Mouse (Mus musculus) ES-E14 (cell line): ENCODE data around the gene Aes. TPM values are rescaled to one million over a fixed set of nuclear protein-coding genes. Genes with fewer than 3 reads are reported as not detected.

Experiments used
- DNase-seq: peaks from one replicate; pipeline ENCODE4 v3.0.0-alpha.2; 2013; ENCODE audit warnings: low read depth, low spot score
- H3K27ac ChIP-seq: 2 replicates; pipeline ENCODE4 v1.5.1; 2012; ENCODE audit warnings: low read depth, mild to moderate bottlenecking, low read length, moderate library complexity, mixed read lengths; ENCODE audit not compliant: poor library complexity, insufficient read depth, severe bottlenecking
- H3K36me3 ChIP-seq: 2 replicates; pipeline ENCODE4 v1.6.1; 2012; ENCODE audit warnings: mild to moderate bottlenecking, low read length, moderate library complexity, mixed read lengths; ENCODE audit not compliant: control insufficient read depth, poor library complexity, insufficient read depth, severe bottlenecking
- H3K4me1 ChIP-seq, 2 experiments: fragments of 150-350 bp in 1 of 2; sonication (generic) in 1 of 2; 2 replicates each; pipeline ENCODE4 v1.6.1; 2012; ENCODE audit warnings: low read length in 2 of 2, mild to moderate bottlenecking in 1 of 2, mixed read lengths in 1 of 2; ENCODE audit not compliant: control insufficient read depth in 2 of 2, insufficient read depth in 2 of 2, poor library complexity in 1 of 2
- H3K4me3 ChIP-seq, 2 experiments: fragments of 150-350 bp in 1 of 2; sonication (generic) in 1 of 2; 2 replicates each; pipeline ENCODE4 v1.5.1; 2012; ENCODE audit warnings: low read length in 2 of 2, low read depth in 1 of 2, mild to moderate bottlenecking in 1 of 2, mixed read lengths in 1 of 2; ENCODE audit not compliant: insufficient read depth in 1 of 2, poor library complexity in 1 of 2, severe bottlenecking in 1 of 2
- H3K9ac ChIP-seq: 2 replicates; pipeline ENCODE4 v1.6.1; 2012; ENCODE audit warnings: low read depth, mild to moderate bottlenecking, low read length, mixed read lengths; ENCODE audit not compliant: poor library complexity, insufficient read depth, severe bottlenecking
- H3K9me3 ChIP-seq: fragments of 150-350 bp; sonication (generic); 2 replicates; pipeline ENCODE4 v1.6.1; 2012; ENCODE audit warnings: low read depth, mild to moderate bottlenecking, low read length; ENCODE audit not compliant: control insufficient read depth, insufficient read depth
- CHD2 ChIP-seq: IDR thresholded peaks from 2 replicates; pipeline ENCODE4 v1.6.1; 2014; ENCODE audit warnings: mild to moderate bottlenecking, low read depth, low read length, inconsistent platforms
- HCFC1 ChIP-seq: IDR thresholded peaks from 2 replicates; pipeline ENCODE4 v1.6.1; 2012; ENCODE audit warnings: low read length, inconsistent platforms, borderline replicate concordance; ENCODE audit not compliant: insufficient read depth
- MAFK ChIP-seq: IDR thresholded peaks from 2 replicates; pipeline ENCODE4 v1.6.1; 2014; ENCODE audit warnings: mild to moderate bottlenecking, low read depth, low read length, inconsistent platforms; ENCODE audit not compliant: insufficient read depth
- ZC3H11A ChIP-seq: IDR thresholded peaks from 2 replicates; pipeline ENCODE4 v1.6.1; 2012; ENCODE audit warnings: low read depth, mild to moderate bottlenecking, inconsistent platforms, low read length, borderline replicate concordance
- ZNF384 ChIP-seq: IDR thresholded peaks from 2 replicates; pipeline ENCODE4 v1.6.1; 2012; ENCODE audit warnings: low read depth, low read length, inconsistent platforms
- in situ Hi-C, 2 experiments: fragments of 600-800 bp; cut with MboI; formaldehyde crosslinking; loops; one replicate each; pipeline ENCODE4 v1.15.1; 2025; ENCODE audit warnings: low sequenced_read_pairs in 2 of 2, inconsistent platforms in 1 of 2; ENCODE audit not compliant: unreplicated experiment in 2 of 2
- total RNA-seq: library from RNA; depleted of rRNA; stranded (reverse); fragments of 300-350 nt; gene quantifications from 2 replicates; pipeline ENCODE4 v1.2.3, GENCODE M21; 2012

Gene Aes
- total RNA-seq, 1 experiment, result 145 TPM

DNA sequence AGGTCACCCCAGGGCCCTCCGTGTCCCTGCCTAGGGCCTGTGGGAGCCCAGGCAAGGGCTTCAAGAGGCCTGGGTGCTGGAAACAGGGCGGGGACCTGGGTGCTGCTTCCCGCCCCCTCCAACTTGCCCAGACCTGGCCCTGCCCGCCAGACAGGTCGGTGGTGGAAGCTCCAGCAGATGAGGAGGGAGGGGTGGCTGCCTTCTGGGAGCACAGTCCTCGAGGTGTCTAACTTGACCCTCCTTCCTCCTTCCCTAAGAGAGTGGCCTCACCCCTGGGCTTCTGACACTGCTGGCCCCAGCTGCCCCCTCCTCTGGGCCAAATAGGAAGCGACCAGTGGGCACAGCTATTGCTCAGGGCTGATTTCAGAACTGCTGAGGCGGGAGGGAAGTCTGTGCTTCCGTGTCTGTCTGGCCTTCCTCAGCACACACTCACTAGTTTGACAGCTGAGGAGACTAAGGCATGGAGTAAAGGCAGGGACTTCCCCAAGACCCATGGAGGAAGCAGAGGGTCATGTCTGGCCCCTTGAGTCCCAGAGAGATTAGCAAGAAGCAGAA is 35.2 kb upstream of the Aes start, which contains the start of gene Gna15:
TSS of gene Gna15 (minus strand) at position 175 of the 555 bp plus-strand sequence.
- H3K9ac ChIP-seq, result peak within 1 kb of the TSS; percentile 12
- H3K9me3 ChIP-seq, result no peaks in the 10 kb centered on the region
- DNase-seq, result no peak
- no peak for TF ChIP-seq CHD2
- no peak for TF ChIP-seq ZNF384
- no peak within 1 kb of the TSS; the same call in 1 of the 2 replicates for H3K27ac ChIP-seq
- in situ Hi-C loops, result no loop called here
- peaks cover 2% of the 10 kb centered on the region; the same call in 1 of the 2 replicates for H3K36me3 ChIP-seq
- peak within 1 kb of the TSS in 1 of 2 experiments; percentile 15; a peak in 2 of 4 replicates for H3K4me3 ChIP-seq
- peaks cover 0 to 11% of the 10 kb centered on the region in 2 experiments; a peak in 1 of 4 replicates for H3K4me1 ChIP-seq

DNA sequence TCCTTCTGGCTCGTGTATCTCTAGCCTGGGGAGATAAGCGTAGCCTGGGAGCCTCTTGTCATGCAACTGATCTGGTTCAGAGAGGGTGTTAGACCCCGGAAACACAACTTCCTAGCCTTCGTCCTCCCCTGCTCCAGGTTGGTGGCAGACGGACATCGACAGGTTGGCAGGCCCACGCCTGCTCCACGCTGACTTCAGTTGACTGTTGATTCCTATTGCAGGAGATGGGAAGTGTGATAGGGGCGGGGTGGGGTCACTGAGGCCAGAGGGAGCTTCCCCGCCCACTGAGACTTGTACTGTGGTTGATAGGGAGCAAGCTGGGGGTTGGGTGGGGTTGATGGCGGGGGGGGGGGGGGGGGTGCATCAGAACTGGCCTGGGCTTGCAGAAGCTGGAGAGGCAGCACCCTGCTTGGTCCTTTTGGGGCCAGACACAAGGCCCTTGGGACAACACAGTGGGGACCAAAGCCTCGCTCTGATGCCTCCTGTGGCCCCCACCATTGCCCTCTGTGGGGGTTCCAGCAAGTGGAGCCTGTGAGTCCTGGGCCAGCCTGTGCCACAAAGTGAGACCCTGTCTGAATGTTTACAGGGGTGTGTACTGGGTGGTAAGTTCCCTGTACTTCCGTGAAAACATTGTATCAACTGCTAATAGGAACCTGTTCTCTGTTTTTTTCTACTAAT is 34.1 kb upstream of the Aes start:
- H3K4me1 ChIP-seq, result peaks cover 0 to 11% of the 10 kb centered on the region in 2 experiments; a peak in 1 of 4 replicates
- no peak overlapping the region for H3K4me3 ChIP-seq
- in situ Hi-C loops, result no loop called here
- peaks cover 4% of the 10 kb centered on the region for H3K36me3 ChIP-seq
- H3K9ac ChIP-seq, result no peak overlapping the region; the same call in 1 of the 2 replicates
- H3K27ac ChIP-seq, result no peak overlapping the region
- DNase-seq, result no peak
- H3K9me3 ChIP-seq, result no peaks in the 10 kb centered on the region
- TF ChIP-seq HCFC1 (no peak), MAFK (no peak), ZC3H11A (no peak), ZNF384 (no peak), CHD2 (no peak)

DNA sequence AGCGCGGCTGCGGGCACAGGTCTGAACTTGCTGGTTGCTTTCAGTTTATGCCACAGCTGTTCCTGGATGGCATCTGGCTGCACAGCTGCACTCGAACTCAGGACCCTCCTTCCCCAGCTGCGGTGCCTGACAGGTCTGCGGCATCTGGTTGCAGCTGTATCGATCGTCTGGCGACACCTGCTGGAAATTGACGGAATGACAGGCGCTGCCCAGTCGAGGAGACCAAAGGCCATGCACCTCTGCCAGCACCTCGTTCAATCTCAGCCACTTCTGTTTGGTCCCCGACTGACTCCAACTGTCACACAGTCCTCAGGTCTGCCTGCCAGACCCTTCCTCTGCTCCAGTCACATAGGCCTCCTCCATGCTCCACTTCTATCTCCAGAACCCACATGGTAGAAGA is 32.5 kb upstream of the Aes start:
- Histone ChIP-seq H3K4me3 (no peak overlapping the region), H3K27ac (no peak overlapping the region), H3K9me3 (no peaks in the 10 kb centered on the region), H3K4me1 (peaks cover 0 to 14% of the 10 kb centered on the region in 2 experiments; a peak in 1 of 4 replicates), H3K36me3 (peaks cover 16% of the 10 kb centered on the region), H3K9ac (no peak overlapping the region)
- no peak for DNase-seq
- in situ Hi-C loops, result no loop called here
- TF ChIP-seq CHD2 (no peak), ZC3H11A (no peak; the same call in 1 of the 2 replicates)

DNA sequence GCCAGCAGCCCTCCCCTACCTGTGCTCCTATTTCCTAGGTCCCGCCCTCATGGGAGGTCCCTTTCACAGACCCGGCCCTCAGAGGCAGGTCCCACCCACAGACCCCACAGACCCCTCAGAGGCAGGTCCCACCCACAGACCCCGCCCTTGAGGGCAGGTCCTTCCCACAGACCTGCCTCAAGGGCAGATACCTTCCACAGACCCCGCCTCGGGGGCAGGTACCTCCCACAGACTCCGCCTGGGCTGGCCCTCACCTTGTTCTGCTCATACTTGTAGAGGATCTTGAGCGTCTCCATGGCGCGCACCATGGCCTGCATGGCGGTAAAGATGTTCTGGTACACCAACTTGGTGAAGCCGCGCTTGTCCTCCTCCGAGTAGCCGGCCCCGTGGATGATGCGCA is 24.5 kb upstream of the Aes start:
- Histone ChIP-seq H3K4me3 (peak overlapping the region; percentile 21 to 53; a peak in 3 of 4 replicates), H3K9ac (no peak overlapping the region), H3K4me1 (peaks cover 2 to 21% of the 10 kb centered on the region in 2 experiments; a peak in 2 of 4 replicates), H3K27ac (no peak overlapping the region), H3K9me3 (no peaks in the 10 kb centered on the region), H3K36me3 (peaks cover 22% of the 10 kb centered on the region)
- DNase-seq, result peak; percentile 91
- in situ Hi-C loops, result no loop called here
- TF ChIP-seq MAFK (no peak), HCFC1 (no peak), ZNF384 (no peak), ZC3H11A (no peak), CHD2 (no peak)

DNA sequence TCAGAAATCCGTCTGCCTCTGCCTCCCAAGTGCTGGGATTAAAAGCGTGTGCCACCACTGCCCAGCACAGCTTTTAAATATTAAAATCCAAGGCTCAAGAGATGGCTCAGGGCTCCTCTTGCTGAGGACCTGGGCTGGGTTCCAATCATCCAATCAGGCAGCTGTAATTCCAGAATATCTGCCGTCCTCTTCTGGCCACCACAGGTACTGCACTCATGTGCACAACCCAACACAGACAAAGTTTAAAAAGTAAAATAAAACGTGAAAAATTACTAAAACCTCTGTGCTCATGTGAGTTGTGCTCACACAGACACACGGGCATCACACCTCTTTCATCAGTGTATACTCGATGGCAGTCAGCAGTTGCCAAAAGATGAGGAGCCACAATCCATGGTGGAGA is 22.6 kb upstream of the Aes start:
- H3K27ac ChIP-seq, result no peak overlapping the region
- H3K4me1 ChIP-seq, result peaks cover 2 to 18% of the 10 kb centered on the region in 2 experiments; a peak in 2 of 4 replicates
- H3K9me3 ChIP-seq, result no peaks in the 10 kb centered on the region
- TF ChIP-seq MAFK (no peak), ZC3H11A (no peak), ZNF384 (no peak), HCFC1 (no peak), CHD2 (no peak)
- H3K9ac ChIP-seq, result no peak overlapping the region
- no peak overlapping the region for H3K4me3 ChIP-seq
- DNase-seq, result no peak
- peaks cover 15% of the 10 kb centered on the region; the same call in 1 of the 2 replicates for H3K36me3 ChIP-seq
- in situ Hi-C loops, result no loop called here
